In genomic region chr3:51224363-51225225, GRCm38 (mm10) we compare ENCODE assay signal across 8 mouse cellular contexts. TPM values are rescaled to one million over a fixed set of nuclear protein-coding genes. Genes with fewer than 3 reads are reported as not detected.
DNase-seq lines count a peak whose midpoint lies in the region; ATAC-seq and TF ChIP-seq lines count a peak whose summit lies in the region.

Noct (plus strand) TSS chr3:51224447.

- peak within 1 kb of the TSS; percentile 80 for H3K4me2 ChIP-seq in heart, embryonic 11.5 days
- H3K4me2 ChIP-seq in kidney, embryonic 16.5 days (replicated peaks; ENCODE audit: low read depth, low read length): peak within 1 kb of the TSS; percentile 83
- H3K4me2 ChIP-seq in myocyte (ENCODE audit: low read depth): peak within 1 kb of the TSS; percentile 90

- H3K9me3 ChIP-seq in heart, embryonic 11.5 days (replicated peaks; ENCODE audit: control insufficient read depth, low read length): no peaks in the 10 kb centered on the region
- H3K9me3 ChIP-seq in kidney, embryonic 16.5 days (ENCODE audit: low read length): no peaks in the 10 kb centered on the region

- H3K4me1 ChIP-seq in heart, embryonic 11.5 days (ENCODE audit: control insufficient read depth, insufficient read depth, low read length): peaks cover 29% of the 10 kb centered on the region
- H3K4me1 ChIP-seq in kidney, embryonic 16.5 days (ENCODE audit: insufficient read depth, low read length): peaks cover 33% of the 10 kb centered on the region
- peaks cover 14% of the 10 kb centered on the region; the same call in 1 of the 2 replicates for H3K4me1 ChIP-seq in liver, adult 2 months (ENCODE audit: control insufficient read depth, insufficient read depth, low read length)

- peak within 1 kb of the TSS; percentile 97 for H3K9ac ChIP-seq in heart, embryonic 11.5 days (ENCODE audit: low read depth, low read length)
- H3K9ac ChIP-seq in kidney, embryonic 16.5 days (replicated peaks; ENCODE audit: low read length): peak within 1 kb of the TSS; percentile 91
- peak within 1 kb of the TSS; percentile 100 for H3K9ac ChIP-seq in liver, adult 2 months (ENCODE audit: low read depth, low read length)

- peak; percentile 84 to 86 for DNase-seq in B cell, adult 2 months
- DNase-seq in brain, adult 2 months (ENCODE audit: low read depth, low spot score): peak; percentile 96
- DNase-seq in liver, adult 2 months (ENCODE audit: extremely low read depth, low read depth, low spot score): peak; percentile 89
- DNase-seq in splenic B cell, adult 2 months (ENCODE audit: low read depth, low spot score): peak; percentile 87

- no peak for TF ChIP-seq CTCF in liver, adult 2 months (IDR thresholded peaks at IDR 0.05; ENCODE audit: low read depth, low read length)

- H3K27ac ChIP-seq in heart, embryonic 11.5 days (ENCODE audit: low read depth, low read length): peak within 1 kb of the TSS; percentile 97
- H3K27ac ChIP-seq in kidney, embryonic 16.5 days (ENCODE audit: low read length): peak within 1 kb of the TSS; percentile 96
- peak within 1 kb of the TSS; percentile 94 for H3K27ac ChIP-seq in liver, adult 2 months (replicated peaks; ENCODE audit: insufficient read depth, low read depth, low read length)

- WGBS in heart, embryonic 11.5 days (ENCODE audit: insufficient replicate concordance): under 1% methylated on average over 82 of the region's 100 CpGs
- under 1% methylated on average over 87 of the region's 100 CpGs for WGBS in kidney, embryonic 16.5 days
- WGBS in liver, adult 2 months: under 1% methylated on average over 100 of the region's 100 CpGs

- H3ac ChIP-seq in myocyte (ENCODE audit: control insufficient read depth, insufficient read length): peak within 1 kb of the TSS; percentile 93

- H3K4me3 ChIP-seq in heart, embryonic 11.5 days (ENCODE audit: low read depth, low read length): peak within 1 kb of the TSS; percentile 95
- H3K4me3 ChIP-seq in kidney, embryonic 16.5 days (ENCODE audit: low read length): peak within 1 kb of the TSS; percentile 86
- peak within 1 kb of the TSS; percentile 59 for H3K4me3 ChIP-seq in liver, adult 2 months (ENCODE audit: insufficient read depth, low read depth, low read length)
- H3K4me3 ChIP-seq in myocyte: peak within 1 kb of the TSS; percentile 44

- ATAC-seq in erythroblast, adult 5-6 weeks (replicated peaks; ENCODE audit: low FRiP score, poor library complexity, severe bottlenecking): peak; percentile 91
- peak; percentile 89 for ATAC-seq in heart, embryonic 11.5 days (replicated peaks; ENCODE audit: insufficient number of reproducible peaks, low FRiP score, low TSS enrichment)
- peak; percentile 89 for ATAC-seq in kidney, embryonic 16.5 days (ENCODE audit: low FRiP score, low TSS enrichment)

- H3K36me3 ChIP-seq in heart, embryonic 11.5 days (ENCODE audit: control insufficient read depth, insufficient read depth, low read length): no peaks in the 10 kb centered on the region
- H3K36me3 ChIP-seq in kidney, embryonic 16.5 days (ENCODE audit: insufficient read depth, low read length): no peaks in the 10 kb centered on the region
- no peaks in the 10 kb centered on the region for H3K36me3 ChIP-seq in liver, adult 2 months (ENCODE audit: control insufficient read depth, insufficient read depth, low read length)
- H3K36me3 ChIP-seq in myocyte (ENCODE audit: control insufficient read depth, insufficient read depth): no peaks in the 10 kb centered on the region
- H3K36me3 ChIP-seq in splenic B cell, adult 2 months (ENCODE audit: control insufficient read depth, insufficient read depth, low read length, poor library complexity, severe bottlenecking): no peaks in the 10 kb centered on the region

- TF ChIP-seq POLR2A in liver, adult 2 months (IDR thresholded peaks at IDR 0.05; ENCODE audit: extremely low read depth, insufficient read depth, low read length): peak; percentile 89
- TF ChIP-seq POLR2A in myocyte (IDR thresholded peaks at IDR 0.05; ENCODE audit: insufficient read length, low read depth): peak; percentile 93

- H3K79me2 ChIP-seq in liver, adult 2 months (ENCODE audit: control insufficient read depth, insufficient read depth, low read length): peaks cover 18% of the 10 kb centered on the region; the same call in 1 of the 2 replicates
- H3K79me2 ChIP-seq in myocyte (ENCODE audit: control insufficient read depth, insufficient read depth): peaks cover 34% of the 10 kb centered on the region

- no peaks in the 10 kb centered on the region for H3K27me3 ChIP-seq in heart, embryonic 11.5 days (ENCODE audit: control insufficient read depth, insufficient read depth, low read length)
- no peaks in the 10 kb centered on the region for H3K27me3 ChIP-seq in kidney, embryonic 16.5 days (ENCODE audit: insufficient read depth, low read length)
- H3K27me3 ChIP-seq in liver, adult 2 months (ENCODE audit: control insufficient read depth, insufficient read depth, low read length): no peaks in the 10 kb centered on the region
- no peaks in the 10 kb centered on the region for H3K27me3 ChIP-seq in myocyte (ENCODE audit: control insufficient read depth, insufficient read depth, insufficient read length)
- no peaks in the 10 kb centered on the region for H3K27me3 ChIP-seq in splenic B cell, adult 2 months (ENCODE audit: control insufficient read depth, insufficient read depth, low read length, poor library complexity, severe bottlenecking)

TF ChIP-seq in myocyte, 11 proteins besides CTCF, POLR2A, EP300 and RAD21:
- TF ChIP-seq SRF (IDR thresholded peaks at IDR 0.05; ENCODE audit: control insufficient read depth, insufficient read length, low read depth) (peak; percentile 65), USF1 (IDR thresholded peaks at IDR 0.05; ENCODE audit: low read depth) (no peak), MYOG (IDR thresholded peaks at IDR 0.05; ENCODE audit: control insufficient read depth in 1 of 3, insufficient read depth in 1 of 3, insufficient read length in 2 of 3, low read depth in 2 of 3) (peak in 1 of 3 experiments; percentile 52), TCF3 (IDR thresholded peaks at IDR 0.05; ENCODE audit: insufficient read length, low read depth) (no peak), CEBPB (IDR thresholded peaks at IDR 0.05; ENCODE audit: insufficient read depth, poor library complexity, severe bottlenecking) (no peak), MYOD1 (IDR thresholded peaks at IDR 0.05; ENCODE audit: control insufficient read depth in 1 of 3, insufficient read length in 2 of 3, low read depth in 2 of 3) (peak in 1 of 3 experiments; percentile 12), TCF12 (IDR thresholded peaks at IDR 0.05; ENCODE audit: insufficient read depth, poor library complexity, severe bottlenecking) (no peak), REST (IDR thresholded peaks at IDR 0.05; ENCODE audit: insufficient read depth, insufficient read length) (peak; percentile 34), E2F4 (IDR thresholded peaks at IDR 0.05; ENCODE audit: insufficient read depth) (no peak), MAX (IDR thresholded peaks at IDR 0.05; ENCODE audit: low read depth) (no peak), POLR2AphosphoS2 (IDR thresholded peaks at IDR 0.05; ENCODE audit: insufficient read length, low read depth) (peak; percentile 93)

RNA-seq across cellular contexts. Expression of gene Noct, which starts in this region (rescaled TPM):
- total RNA-seq in erythroblast, adult 5-6 weeks (2015; ENCODE audit: low replicate concordance): 39.6 and 43.5 TPM in 2 replicates
- 27.3 and 31.4 TPM in 2 replicates for total RNA-seq in erythroblast, adult 5-6 weeks (2017; ENCODE audit: low replicate concordance)
- polyA plus RNA-seq in heart, embryonic 11.5 days (2014; fragmentation: Nextera tagmentation; extraction: Ambion mirVana): 10.4 and 12.2 TPM in 2 replicates
- polyA plus RNA-seq in kidney, embryonic 16.5 days (2015; fragmentation: Nextera tagmentation; extraction: Ambion mirVana): 7.2 and 7.9 TPM in 2 replicates
- 12.0 and 12.1 TPM in 2 replicates for total RNA-seq in liver, adult 2 months (2014; rRNA removed)
- 9.8 and 12.5 TPM in 2 replicates for polyA plus RNA-seq in liver, adult 2 months (2012; rRNA removed)
- polyA plus RNA-seq in myocyte (2012; fragmentation: generic; extraction: Trizol): 7.2 TPM

Comparison
In these comparisons a context has a peak if more than half of its experiments do, and no peak if none do; other contexts are left out.
1. Peak in every context shown above with its lines: DNase-seq, ATAC-seq, H3K4me3 ChIP-seq and H3K27ac ChIP-seq.
2. H3K4me3 ChIP-seq: peak in every context shown above with its lines; median percentile 95 in heart, embryonic 11.5 days; 86 in kidney, embryonic 16.5 days; 59 in liver, adult 2 months; 44 in myocyte.